Mouse (Mus musculus) small intestine, adult 2 months (tissue): ENCODE measurements around the gene Smg5.

ENCODE experiments used
- CTCF ChIP-seq: fragments of 200-500 bp; IDR thresholded peaks from 2 replicates; pipeline ENCODE4 v1.5.1; 2012; ENCODE audit warnings: low read depth, mild to moderate bottlenecking, control low read depth, inconsistent platforms, low read length, moderate library complexity, mixed read lengths; ENCODE audit not compliant: insufficient replicate concordance, insufficient read length; ENCODE audit errors: extremely low read depth
- POLR2A ChIP-seq: fragments of 200-500 bp; IDR thresholded peaks from 2 replicates; pipeline ENCODE4 v1.6.1; 2012; ENCODE audit warnings: low read depth, mild to moderate bottlenecking, control low read depth, inconsistent platforms, low read length, moderate library complexity

- TF ChIP-seq CTCF (no peak), POLR2A (no peak)
These were observed 2.9 kb downstream of the Smg5 start for GRCm38 (mm10) chr3:88339006-88339405.
